ENCODE assay signal across 22 mouse cellular contexts in genomic region chr1:164098372-164098771, GRCm38 (mm10). TPM values are rescaled to one million over a fixed set of nuclear protein-coding genes. Genes with fewer than 3 reads are reported as not detected.
A peak's percentile ranks its signal among the peaks of the same experiment; 100 is the strongest.
DNase-seq lines count a peak whose midpoint lies in the region; ATAC-seq and TF ChIP-seq lines count a peak whose summit lies in the region.
"Had no signal": no experiment of that assay in that cellular context is flagged by ENCODE, and none has a peak within 500 bp of the region (broad histone marks: within the 10 kb centered on the region; RNA-seq: fewer than 3 reads in every experiment).

No protein-coding gene starts in this region.

- H3K27ac ChIP-seq in stomach, postnatal 0 days (replicated peaks): no peak overlapping the region
- H3K27ac ChIP-seq in hindbrain, embryonic 14.5 days: no peak overlapping the region
- H3K27ac ChIP-seq: forebrain, embryonic 15.5 days; liver, embryonic 15.5 days; midbrain, embryonic 12.5 days had no signal

- H3K36me3 ChIP-seq in stomach, postnatal 0 days (ENCODE audit: control insufficient read depth, insufficient read depth, low read length): no peaks in the 10 kb centered on the region
- H3K36me3 ChIP-seq in hindbrain, embryonic 14.5 days (replicated peaks; ENCODE audit: control insufficient read depth, insufficient read depth): no peaks in the 10 kb centered on the region
- H3K36me3 ChIP-seq: forebrain, embryonic 15.5 days; G1E; liver, embryonic 15.5 days; midbrain, embryonic 12.5 days had no signal

- TF ChIP-seq EP300 in stomach, postnatal 0 days (optimal IDR thresholded peaks at IDR 0.05): no peak

- intact Hi-C loops in gastrocnemius, postnatal 14 days (cut with DNase I; ENCODE audit: low total_unique reads): no loop called here

- H3K27me3 ChIP-seq in stomach, postnatal 0 days (ENCODE audit: control insufficient read depth, insufficient read depth, low read length): no peaks in the 10 kb centered on the region
- no peaks in the 10 kb centered on the region for H3K27me3 ChIP-seq in hindbrain, embryonic 14.5 days (ENCODE audit: control insufficient read depth, insufficient read depth, low read length)
- H3K27me3 ChIP-seq: forebrain, embryonic 15.5 days; liver, embryonic 15.5 days; midbrain, embryonic 12.5 days had no signal

- WGBS in stomach, postnatal 0 days: 68% methylated on average over 2 of the region's 2 CpGs
- WGBS in hindbrain, embryonic 14.5 days: 84% methylated on average over 2 of the region's 2 CpGs

- no peaks in the 10 kb centered on the region for H3K4me1 ChIP-seq in stomach, postnatal 0 days (replicated peaks; ENCODE audit: control insufficient read depth, insufficient read depth)
- H3K4me1 ChIP-seq in hindbrain, embryonic 14.5 days (replicated peaks; ENCODE audit: control insufficient read depth, insufficient read depth, low read length): no peaks in the 10 kb centered on the region
- H3K4me1 ChIP-seq: forebrain, embryonic 15.5 days; liver, embryonic 15.5 days; midbrain, embryonic 12.5 days had no signal

- no peak overlapping the region for H3K4me2 ChIP-seq in stomach, postnatal 0 days (replicated peaks; ENCODE audit: low read depth)
- H3K4me2 ChIP-seq in hindbrain, embryonic 14.5 days (replicated peaks): no peak overlapping the region
- H3K4me2 ChIP-seq: forebrain, embryonic 15.5 days; liver, embryonic 15.5 days; midbrain, embryonic 12.5 days had no signal

- peak; percentile 34 for ATAC-seq in CD4-positive, CD25-positive, alpha-beta regulatory T cell, adult 4 months
- ATAC-seq in granulocyte monocyte progenitor cell, adult 5-6 weeks (replicated peaks; ENCODE audit: poor library complexity, severe bottlenecking): 0 out of 2 replicates have a peak, but pooled peaks have one; percentile 12
- ATAC-seq in stomach, postnatal 0 days (ENCODE audit: low FRiP score, low TSS enrichment): no peak
- no peak for ATAC-seq in hindbrain, embryonic 14.5 days (ENCODE audit: low FRiP score)
- ATAC-seq: forebrain, embryonic 15.5 days; hindbrain, embryonic 16.5 days had no signal

- H3K9ac ChIP-seq in stomach, postnatal 0 days (ENCODE audit: low read length): no peak overlapping the region
- no peak overlapping the region for H3K9ac ChIP-seq in hindbrain, embryonic 14.5 days
- H3K9ac ChIP-seq: forebrain, embryonic 15.5 days; liver, embryonic 15.5 days; midbrain, embryonic 12.5 days had no signal

- no peaks in the 10 kb centered on the region for H3K9me3 ChIP-seq in stomach, postnatal 0 days (ENCODE audit: control insufficient read depth, low read length)
- H3K9me3 ChIP-seq in hindbrain, embryonic 14.5 days (ENCODE audit: control insufficient read depth, low read length): no peaks in the 10 kb centered on the region
- H3K9me3 ChIP-seq: forebrain, embryonic 15.5 days; G1E; liver, embryonic 15.5 days; midbrain, embryonic 12.5 days had no signal

- H3K4me3 ChIP-seq in stomach, postnatal 0 days (ENCODE audit: low read depth, low read length): no peak overlapping the region
- no peak overlapping the region for H3K4me3 ChIP-seq in hindbrain, embryonic 14.5 days (replicated peaks; ENCODE audit: low read length)
- H3K4me3 ChIP-seq: erythroblast, embryonic 14.5 days; forebrain, embryonic 15.5 days; liver, embryonic 15.5 days; midbrain, embryonic 12.5 days had no signal

- TF ChIP-seq CTCF in stomach, postnatal 0 days (IDR thresholded peaks at IDR 0.05; ENCODE audit: low read depth): no peak

- peak; percentile 32 for DNase-seq in layer of hippocampus, adult 11-12 months (ENCODE audit: low spot score)
- no peak for DNase-seq in layer of hippocampus, postnatal 25 days (ENCODE audit: extremely low spot score in 1 of 2, low spot score in 1 of 2)
- peak; percentile 8 to 15 for DNase-seq in layer of hippocampus, postnatal 10 days (ENCODE audit: low spot score in 2 of 2)
- DNase-seq in stomach, postnatal 0 days (ENCODE audit: low spot score): no peak
- no peak for DNase-seq in gastrocnemius, postnatal 14 days
- no peak for DNase-seq in hindbrain, embryonic 14.5 days (ENCODE audit: low spot score)
- DNase-seq: adrenal gland, adult 2 months; cerebellum, adult 18-20 months; kidney, adult 18-20 months; kidney, postnatal 14 days; lung, postnatal 14 days; spleen, adult 18-20 months had no signal

RNA-seq across cellular contexts. Expression of gene Selp, which starts 16.7 kb away (rescaled TPM):
- not detected for total RNA-seq in layer of hippocampus, postnatal 25 days (2021)
- 1 to 10 TPM; 3.8 to 4.1 TPM for polyA plus RNA-seq in CD4-positive, CD25-positive, alpha-beta regulatory T cell, adult 4 months (2017; shearing (Covaris generic))
- total RNA-seq in granulocyte monocyte progenitor cell, adult 5-6 weeks (2014; fragmentation: Nextera tagmentation): 2.2 and 3.7 TPM in 2 replicates
- total RNA-seq in granulocyte monocyte progenitor cell, adult 5-6 weeks (2017): 0.60 and 1.5 TPM in 2 replicates
- total RNA-seq in layer of hippocampus, postnatal 10 days (2021): under 1 TPM in 1 of 2 experiments, not detected in 1; 0.16 TPM
- polyA plus RNA-seq in stomach, postnatal 0 days (2015; fragmentation: Nextera tagmentation; extraction: Ambion mirVana): 0.41 and 0.62 TPM in 2 replicates
- total RNA-seq in gastrocnemius, postnatal 14 days (2021): 1 to 10 TPM in 1 of 2 experiments, under 1 TPM in 1; 0.31 to 1.1 TPM
- polyA plus RNA-seq in hindbrain, embryonic 14.5 days (2014; fragmentation: Nextera tagmentation; extraction: Ambion mirVana): not detected in 2 replicates
- polyA plus RNA-seq: embryonic facial prominence, embryonic 11.5 days; forebrain, embryonic 15.5 days; G1E; hindbrain, embryonic 16.5 days; midbrain, embryonic 12.5 days had no signal

RNA-seq across cellular contexts. Expression of gene Sell, which starts 36.6 kb away (rescaled TPM):
- not detected for total RNA-seq in layer of hippocampus, postnatal 25 days (2021)
- 100 to 1,000 TPM; 554 to 560 TPM for polyA plus RNA-seq in CD4-positive, CD25-positive, alpha-beta regulatory T cell, adult 4 months (2017; shearing (Covaris generic))
- total RNA-seq in granulocyte monocyte progenitor cell, adult 5-6 weeks (2014; fragmentation: Nextera tagmentation): 242 and 318 TPM in 2 replicates
- total RNA-seq in granulocyte monocyte progenitor cell, adult 5-6 weeks (2017): 272 and 305 TPM in 2 replicates
- under 1 TPM in 1 of 2 experiments, not detected in 1; 0.16 TPM for total RNA-seq in layer of hippocampus, postnatal 10 days (2021)
- polyA plus RNA-seq in stomach, postnatal 0 days (2015; fragmentation: Nextera tagmentation; extraction: Ambion mirVana): 0.08 and 0.21 TPM in 2 replicates
- under 1 TPM; 0.24 to 0.29 TPM for total RNA-seq in gastrocnemius, postnatal 14 days (2021)
- 0.13 TPM in 1 of 2 replicates, not detected in the other for polyA plus RNA-seq in hindbrain, embryonic 14.5 days (2014; fragmentation: Nextera tagmentation; extraction: Ambion mirVana)
- total RNA-seq: gastrocnemius, adult 18-20 months had no signal
- polyA plus RNA-seq: erythroblast, embryonic 14.5 days; G1E; midbrain, embryonic 12.5 days had no signal

RNA-seq across cellular contexts. Expression of gene Sele, which starts 50.3 kb away (rescaled TPM):
- not detected for total RNA-seq in layer of hippocampus, postnatal 25 days (2021)
- polyA plus RNA-seq in CD4-positive, CD25-positive, alpha-beta regulatory T cell, adult 4 months (2017; shearing (Covaris generic)): under 1 TPM in 1 of 2 experiments, not detected in 1; 0.22 TPM
- total RNA-seq in granulocyte monocyte progenitor cell, adult 5-6 weeks (2014; fragmentation: Nextera tagmentation): not detected in 2 replicates
- 0.05 TPM in 1 of 2 replicates, not detected in the other for total RNA-seq in granulocyte monocyte progenitor cell, adult 5-6 weeks (2017)
- total RNA-seq in layer of hippocampus, postnatal 10 days (2021): not detected
- 0.04 TPM in 2 replicates for polyA plus RNA-seq in stomach, postnatal 0 days (2015; fragmentation: Nextera tagmentation; extraction: Ambion mirVana)
- total RNA-seq in gastrocnemius, postnatal 14 days (2021): not detected
- polyA plus RNA-seq in hindbrain, embryonic 14.5 days (2014; fragmentation: Nextera tagmentation; extraction: Ambion mirVana): not detected in 2 replicates
- total RNA-seq: gastrocnemius, adult 18-20 months had no signal
- polyA plus RNA-seq: embryonic facial prominence, embryonic 11.5 days; erythroblast, embryonic 14.5 days; forebrain, embryonic 15.5 days; G1E; hindbrain, embryonic 16.5 days; liver, embryonic 15.5 days; midbrain, embryonic 12.5 days had no signal

RNA-seq across cellular contexts. Expression of gene F5, which starts 53.3 kb away (rescaled TPM):
- under 1 TPM; 0.57 to 0.68 TPM for total RNA-seq in layer of hippocampus, postnatal 25 days (2021)
- polyA plus RNA-seq in CD4-positive, CD25-positive, alpha-beta regulatory T cell, adult 4 months (2017; shearing (Covaris generic)): under 1 TPM in 1 of 2 experiments, not detected in 1; 0.04 TPM
- total RNA-seq in granulocyte monocyte progenitor cell, adult 5-6 weeks (2014; fragmentation: Nextera tagmentation): 1.5 and 3.4 TPM in 2 replicates
- 3.1 and 3.8 TPM in 2 replicates for total RNA-seq in granulocyte monocyte progenitor cell, adult 5-6 weeks (2017)
- 1 to 10 TPM in 1 of 2 experiments, under 1 TPM in 1; 0.40 to 1.4 TPM for total RNA-seq in layer of hippocampus, postnatal 10 days (2021)
- polyA plus RNA-seq in stomach, postnatal 0 days (2015; fragmentation: Nextera tagmentation; extraction: Ambion mirVana): 1.5 and 1.6 TPM in 2 replicates
- total RNA-seq in gastrocnemius, postnatal 14 days (2021): under 1 TPM; 0.07 to 0.14 TPM
- polyA plus RNA-seq in hindbrain, embryonic 14.5 days (2014; fragmentation: Nextera tagmentation; extraction: Ambion mirVana): 0.18 and 0.24 TPM in 2 replicates

Comparison
In these comparisons a context has a peak if more than half of its experiments do, and no peak if none do; other contexts are left out.
1. DNase-seq: peak in layer of hippocampus, adult 11-12 months (single experiment) and layer of hippocampus, postnatal 10 days (2 of 2); none in layer of hippocampus, postnatal 25 days (0 of 2), stomach, postnatal 0 days (single experiment), gastrocnemius, postnatal 14 days (single experiment) and hindbrain, embryonic 14.5 days (single experiment).
2. ATAC-seq: peak in CD4-positive, CD25-positive, alpha-beta regulatory T cell, adult 4 months (single experiment) and granulocyte monocyte progenitor cell, adult 5-6 weeks (single experiment); none in stomach, postnatal 0 days (single experiment) and hindbrain, embryonic 14.5 days (single experiment).
3. RNA of gene Sell, which starts 36.6 kb away (total RNA-seq): 242 to 318 TPM in granulocyte monocyte progenitor cell, adult 5-6 weeks; 0.24 to 0.29 TPM in gastrocnemius, postnatal 14 days, 0.16 TPM in layer of hippocampus, postnatal 10 days and not detected in layer of hippocampus, postnatal 25 days; every median in the first group is over 100 times any median in the second.